ENCODE assay signal across 16 mouse cellular contexts in the genomic region with DNA sequence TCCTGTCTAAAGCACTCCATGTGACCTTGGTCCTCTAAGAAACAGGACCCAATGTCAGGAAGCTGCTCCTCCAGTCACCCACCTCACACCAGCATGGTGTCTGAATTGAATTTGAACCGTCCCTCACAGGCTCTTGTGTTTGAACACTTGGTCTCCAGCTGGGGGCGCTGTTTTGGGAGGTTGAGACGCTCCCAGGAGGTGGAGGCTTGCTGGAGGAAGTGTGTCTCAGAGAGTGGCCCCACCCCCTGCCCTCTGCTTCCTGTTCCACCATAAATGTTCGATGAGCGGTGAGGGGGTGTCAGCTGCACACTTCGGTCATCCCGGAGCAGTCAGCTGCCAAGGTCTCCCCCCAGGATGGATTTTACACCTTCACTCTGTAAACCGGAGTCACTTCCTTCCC.
DNase-seq lines count a peak whose midpoint lies in the region; ATAC-seq and TF ChIP-seq lines count a peak whose summit lies in the region.
"Had no signal": no experiment of that assay in that cellular context is flagged by ENCODE, and none has a peak within 500 bp of the region (broad histone marks: within the 10 kb centered on the region; RNA-seq: fewer than 3 reads in every experiment).

No protein-coding gene starts in this region.

- H3K9ac ChIP-seq in lung, embryonic 14.5 days: no peak overlapping the region
- H3K9ac ChIP-seq: forebrain, embryonic 12.5 days; hindbrain, embryonic 14.5 days; liver, embryonic 15.5 days had no signal

- ATAC-seq in CD4-positive, CD25-positive, alpha-beta regulatory T cell, adult 4 months: no peak
- no peak for ATAC-seq in lung, embryonic 14.5 days (ENCODE audit: insufficient read depth)
- 0 out of 2 replicates have a peak, but pooled peaks have one; percentile 8 for ATAC-seq in granulocyte monocyte progenitor cell, adult 5-6 weeks (replicated peaks; ENCODE audit: poor library complexity, severe bottlenecking)

- no peaks in the 10 kb centered on the region for H3K36me3 ChIP-seq in lung, embryonic 14.5 days (ENCODE audit: insufficient read depth)
- H3K36me3 ChIP-seq in midbrain, embryonic 10.5 days: no peaks in the 10 kb centered on the region
- H3K36me3 ChIP-seq: forebrain, embryonic 12.5 days; liver, embryonic 15.5 days had no signal

- H3K27ac ChIP-seq in lung, embryonic 14.5 days (ENCODE audit: low read depth): no peak overlapping the region
- H3K27ac ChIP-seq in midbrain, embryonic 10.5 days (replicated peaks): no peak overlapping the region
- H3K27ac ChIP-seq: forebrain, embryonic 12.5 days; hindbrain, embryonic 14.5 days; liver, embryonic 15.5 days had no signal

- no peaks in the 10 kb centered on the region for H3K27me3 ChIP-seq in lung, embryonic 14.5 days (ENCODE audit: insufficient read depth, low read length)
- H3K27me3 ChIP-seq in midbrain, embryonic 10.5 days (ENCODE audit: low read depth, poor library complexity, severe bottlenecking): no peaks in the 10 kb centered on the region
- H3K27me3 ChIP-seq: liver, embryonic 15.5 days had no signal

- 74% methylated on average over 8 of the region's 8 CpGs for WGBS in lung, embryonic 14.5 days
- 38% methylated on average over 8 of the region's 8 CpGs for WGBS in lung, adult 2 months
- WGBS in midbrain, embryonic 10.5 days: 89% methylated on average over 8 of the region's 8 CpGs

- H3K4me2 ChIP-seq in lung, embryonic 14.5 days: no peak overlapping the region
- H3K4me2 ChIP-seq: forebrain, embryonic 12.5 days; hindbrain, embryonic 14.5 days; liver, embryonic 15.5 days had no signal

- DNase-seq in CD4-positive, CD25-positive, alpha-beta regulatory T cell, adult 2 months (ENCODE audit: low read depth, low spot score): peak; percentile 22
- no peak for DNase-seq in lung, embryonic 14.5 days
- no peak for DNase-seq in lung, adult 2 months
- peak; percentile 76 to 79 for DNase-seq in B cell, adult 2 months
- DNase-seq in layer of hippocampus, adult 9-10 months (ENCODE audit: low spot score): no peak
- DNase-seq in midbrain, embryonic 10.5 days (ENCODE audit: low spot score): no peak
- DNase-seq: adrenal gland, adult 8-10 months; cerebellum, adult 8-10 months; heart, adult 18-20 months; kidney, adult 2 months; layer of hippocampus, postnatal 36 days had no signal

- TF ChIP-seq CTCF in lung, embryonic 14.5 days (IDR thresholded peaks at IDR 0.05; ENCODE audit: low read depth): peak; percentile 23; the same call in 1 of the 2 replicates
- TF ChIP-seq CTCF in lung, adult 2 months (IDR thresholded peaks at IDR 0.05; ENCODE audit: insufficient read depth, low read length): no peak

- H3K4me1 ChIP-seq in lung, embryonic 14.5 days (ENCODE audit: insufficient read depth): no peaks in the 10 kb centered on the region
- H3K4me1 ChIP-seq in lung, adult 2 months (ENCODE audit: control insufficient read depth, insufficient read depth, low read length): peaks cover 6% of the 10 kb centered on the region; the same call in 1 of the 2 replicates
- H3K4me1 ChIP-seq in midbrain, embryonic 10.5 days: peaks cover 6% of the 10 kb centered on the region
- H3K4me1 ChIP-seq: liver, embryonic 15.5 days had no signal

- no peak overlapping the region for H3K4me3 ChIP-seq in lung, embryonic 14.5 days (ENCODE audit: low read depth, low read length)
- no peak overlapping the region for H3K4me3 ChIP-seq in lung, adult 2 months (replicated peaks; ENCODE audit: extremely low read depth, low read depth, low read length)
- H3K4me3 ChIP-seq in midbrain, embryonic 10.5 days: no peak overlapping the region
- H3K4me3 ChIP-seq: forebrain, embryonic 12.5 days; liver, embryonic 15.5 days had no signal

- no peaks in the 10 kb centered on the region for H3K9me3 ChIP-seq in lung, embryonic 14.5 days (ENCODE audit: low read depth, low read length)
- no peaks in the 10 kb centered on the region; the same call in 1 of the 2 replicates for H3K9me3 ChIP-seq in midbrain, embryonic 10.5 days (replicated peaks)
- H3K9me3 ChIP-seq: forebrain, embryonic 12.5 days; liver, embryonic 15.5 days had no signal

- TF ChIP-seq POLR2A in lung, adult 2 months (IDR thresholded peaks at IDR 0.05; ENCODE audit: borderline replicate concordance, extremely low read depth, low read depth, low read length): no peak

Comparison
In these comparisons a context has a peak if more than half of its experiments do, and no peak if none do; other contexts are left out.
1. DNase-seq: peak in CD4-positive, CD25-positive, alpha-beta regulatory T cell, adult 2 months (single experiment) and B cell, adult 2 months (2 of 2); none in lung, embryonic 14.5 days (single experiment), lung, adult 2 months (single experiment), layer of hippocampus, adult 9-10 months (single experiment) and midbrain, embryonic 10.5 days (single experiment).